Mouse (Mus musculus) G1E (cell line): Measurements from ENCODE around the gene Ipcef1.

ENCODE experiments used
- CTCF ChIP-seq: IDR thresholded peaks from 2 replicates; pipeline ENCODE4 v1.5.1; 2012; ENCODE audit warnings: low read depth, low read length, inconsistent platforms, mixed read lengths
- GATA1 ChIP-seq: IDR thresholded peaks from 2 replicates; pipeline ENCODE4 v1.6.1; 2012; ENCODE audit warnings: borderline replicate concordance, low read length, inconsistent platforms, mixed read lengths
- GATA2 ChIP-seq: IDR thresholded peaks from 2 replicates; pipeline ENCODE4 v1.6.1; 2012; ENCODE audit warnings: low read depth, low read length, inconsistent platforms, borderline replicate concordance
- POLR2AphosphoS5 ChIP-seq: IDR thresholded peaks from 2 replicates; pipeline ENCODE4 v1.6.1; 2012; ENCODE audit warnings: low read depth, low read length, inconsistent platforms; ENCODE audit not compliant: insufficient replicate concordance
- TAL1 ChIP-seq: conservative IDR thresholded peaks from 2 replicates; pipeline ENCODE4 v1.6.1; 2012; ENCODE audit warnings: low read depth, low read length, inconsistent platforms, mixed read lengths

GRCm38 (mm10) chr10:7068608-7069007 lies 16.3 kb upstream of the Ipcef1 start:
- TF ChIP-seq POLR2AphosphoS5 (no peak), GATA1 (no peak), GATA2 (no peak), CTCF (no peak), TAL1 (no peak)
